Mouse (Mus musculus) neural tube, embryonic 14.5 days (tissue): ENCODE data around the gene Sspn. TPM values are rescaled to one million over a fixed set of nuclear protein-coding genes. Genes with fewer than 3 reads are reported as not detected.

ENCODE experiments used
- ATAC-seq: fragments of 200-750 bp; cut with Nextera tagmentation; 2 replicates; pipeline ENCODE4 v1.8.0; 2017; ENCODE audit warnings: low read depth, mild to moderate bottlenecking, moderate TSS enrichment, moderate library complexity
- H3K27ac ChIP-seq: fragments of 300-500 bp; sonication (generic); 2 replicates; pipeline ENCODE4 v1.5.1; 2014; ENCODE audit warnings: low read depth, mild to moderate bottlenecking, control low read depth, low read length, moderate library complexity, mixed read lengths
- H3K27me3 ChIP-seq: fragments of 300-500 bp; sonication (generic); 2 replicates; pipeline ENCODE4 v1.6.1; 2014; ENCODE audit warnings: low read length; ENCODE audit not compliant: control insufficient read depth, insufficient read depth
- H3K36me3 ChIP-seq: fragments of 300-500 bp; sonication (generic); 2 replicates; pipeline ENCODE4 v1.6.1; 2014; ENCODE audit warnings: low read length, mixed read lengths; ENCODE audit not compliant: control insufficient read depth, insufficient read depth
- H3K4me1 ChIP-seq: fragments of 300-500 bp; sonication (generic); 2 replicates; pipeline ENCODE4 v1.6.1; 2014; ENCODE audit warnings: low read length; ENCODE audit not compliant: control insufficient read depth, insufficient read depth
- H3K4me2 ChIP-seq: fragments of 300-500 bp; sonication (generic); 2 replicates; pipeline ENCODE4 v1.6.1; 2014; ENCODE audit warnings: mild to moderate bottlenecking, low read depth, low read length, control low read depth
- H3K4me3 ChIP-seq: fragments of 300-500 bp; sonication (generic); 2 replicates; pipeline ENCODE4 v1.5.1; 2014; ENCODE audit warnings: low read depth, low read length, control low read depth, mixed read lengths
- H3K9ac ChIP-seq: fragments of 300-500 bp; sonication (generic); replicated peaks from 2 replicates; pipeline ENCODE4 v1.6.1; 2014; ENCODE audit warnings: low read depth, mild to moderate bottlenecking, control low read depth, low read length, mixed read lengths
- H3K9me3 ChIP-seq: fragments of 300-500 bp; sonication (generic); 2 replicates; pipeline ENCODE4 v1.6.1; 2016; ENCODE audit warnings: low read length; ENCODE audit not compliant: control insufficient read depth
- WGBS: fragments of 180-500 bp; shearing (Covaris S2); extraction: QIAGEN DNeasy Blood & Tissue Kit; methylation state at CpG from one replicate; pipeline ENCODE4 v1.1.7; 2014; 5-methylcytosine and 5-hydroxymethylcytosine counted together
- polyA plus RNA-seq: library from polyadenylated mRNA; unstranded; fragments of >200 nt; fragmentation: Nextera tagmentation; extraction: Ambion mirVana; gene quantifications from 2 replicates; pipeline ENCODE4 v1.2.1, GENCODE M21; 2014

Sspn gene
- polyA plus RNA-seq, 1 experiment from 2014 or later: 2.9 TPM

- Histone ChIP-seq H3K9me3 (no peaks in the 10 kb centered on the region), H3K4me1 (no peaks in the 10 kb centered on the region), H3K36me3 (no peaks in the 10 kb centered on the region), H3K4me3 (no peak overlapping the region), H3K27ac (no peak overlapping the region), H3K9ac (no peak overlapping the region), H3K4me2 (no peak overlapping the region), H3K27me3 (no peaks in the 10 kb centered on the region)
- no peak for ATAC-seq
- whole genome bisulfite sequencing: 65% methylated on average over 8 of the region's 8 CpGs
These were observed 36.6 kb upstream of the Sspn start for GRCm38 (mm10) chr6:145894669-145895342.

- no peaks in the 10 kb centered on the region for H3K36me3 ChIP-seq
These were observed 27.3 kb upstream of the Sspn start for GRCm38 (mm10) chr6:145904169-145904568.

GRCm38 (mm10) chr6:145904616-145905015 lies 26.8 kb upstream of the Sspn start:
- 79% methylated on average over 5 of the region's 5 CpGs for WGBS
- H3K9me3 ChIP-seq: no peaks in the 10 kb centered on the region
- H3K4me1 ChIP-seq: no peaks in the 10 kb centered on the region
- H3K36me3 ChIP-seq: no peaks in the 10 kb centered on the region
- ATAC-seq: no peak
- H3K27me3 ChIP-seq: no peaks in the 10 kb centered on the region
- H3K27ac ChIP-seq: no peak overlapping the region
- no peak overlapping the region for H3K4me2 ChIP-seq
- H3K9ac ChIP-seq: no peak overlapping the region
- H3K4me3 ChIP-seq: no peak overlapping the region

More at GRCm38 (mm10) chr6:145904169-145904568, 27.3 kb upstream of the Sspn start:
- H3K4me1 ChIP-seq: no peaks in the 10 kb centered on the region
- no peak overlapping the region for H3K4me2 ChIP-seq
- H3K9me3 ChIP-seq: no peaks in the 10 kb centered on the region
- no peak overlapping the region for H3K4me3 ChIP-seq
- H3K27me3 ChIP-seq: no peaks in the 10 kb centered on the region
- H3K9ac ChIP-seq: no peak overlapping the region
- ATAC-seq: no peak
- 95% methylated on average over 5 of the region's 5 CpGs for WGBS
- H3K27ac ChIP-seq: no peak overlapping the region

GRCm38 (mm10) chr6:145906096-145906890 lies 25.1 kb upstream of the Sspn start:
- Histone ChIP-seq H3K9ac (no peak overlapping the region), H3K4me2 (no peak overlapping the region), H3K9me3 (no peaks in the 10 kb centered on the region), H3K36me3 (no peaks in the 10 kb centered on the region), H3K4me3 (no peak overlapping the region), H3K27ac (no peak overlapping the region), H3K4me1 (no peaks in the 10 kb centered on the region), H3K27me3 (no peaks in the 10 kb centered on the region)
- no peak for ATAC-seq
- 79% methylated on average over 7 of the region's 7 CpGs for WGBS

- H3K4me1 ChIP-seq: no peaks in the 10 kb centered on the region
- no peaks in the 10 kb centered on the region for H3K9me3 ChIP-seq
- no peak overlapping the region for H3K4me3 ChIP-seq
- ATAC-seq: no peak
- H3K27me3 ChIP-seq: no peaks in the 10 kb centered on the region
- no peak overlapping the region for H3K4me2 ChIP-seq
- H3K9ac ChIP-seq: no peak overlapping the region
- 81% methylated on average over 4 of the region's 4 CpGs for WGBS
- no peaks in the 10 kb centered on the region for H3K36me3 ChIP-seq
- H3K27ac ChIP-seq: no peak overlapping the region
These were observed 21.5 kb upstream of the Sspn start for GRCm38 (mm10) chr6:145909943-145910342.

GRCm38 (mm10) chr6:145910469-145911426 lies 20.7 kb upstream of the Sspn start:
- no peak overlapping the region for H3K27ac ChIP-seq
- no peak overlapping the region for H3K4me3 ChIP-seq
- ATAC-seq: no peak
- no peaks in the 10 kb centered on the region for H3K4me1 ChIP-seq
- no peaks in the 10 kb centered on the region for H3K9me3 ChIP-seq
- no peak overlapping the region for H3K4me2 ChIP-seq
- no peaks in the 10 kb centered on the region for H3K36me3 ChIP-seq
- no peaks in the 10 kb centered on the region for H3K27me3 ChIP-seq
- 77% methylated on average over 3 of the region's 3 CpGs for WGBS
- no peak overlapping the region for H3K9ac ChIP-seq

GRCm38 (mm10) chr6:145912232-145912631 lies 19.2 kb upstream of the Sspn start:
- no peak for ATAC-seq
- no peak overlapping the region for H3K4me3 ChIP-seq
- H3K4me2 ChIP-seq: no peak overlapping the region

GRCm38 (mm10) chr6:145915435-145915834 lies 16.0 kb upstream of the Sspn start:
- Histone ChIP-seq H3K27me3 (no peaks in the 10 kb centered on the region), H3K27ac (no peak overlapping the region), H3K36me3 (no peaks in the 10 kb centered on the region), H3K9me3 (no peaks in the 10 kb centered on the region), H3K9ac (no peak overlapping the region), H3K4me2 (no peak overlapping the region), H3K4me3 (no peak overlapping the region), H3K4me1 (no peaks in the 10 kb centered on the region)
- ATAC-seq: no peak
- WGBS: 93% methylated on average over 2 of the region's 2 CpGs

More at GRCm38 (mm10) chr6:145912232-145912631, 19.2 kb upstream of the Sspn start:
- H3K4me1 ChIP-seq: no peaks in the 10 kb centered on the region
- no peaks in the 10 kb centered on the region for H3K27me3 ChIP-seq
- no peaks in the 10 kb centered on the region for H3K9me3 ChIP-seq
- no peak overlapping the region for H3K9ac ChIP-seq
- H3K36me3 ChIP-seq: no peaks in the 10 kb centered on the region
- H3K27ac ChIP-seq: no peak overlapping the region
